Mouse (Mus musculus) heart, embryonic 15.5 days (tissue): ENCODE measurements around the gene Lrrc51. TPM values are rescaled to one million over a fixed set of nuclear protein-coding genes. Genes with fewer than 3 reads are reported as not detected.
"Not testable (repeated sequence)": the region's sequence is repeated elsewhere in the genome, so short reads cannot be mapped to it uniquely, and the experiment has no call there.

Experiments
- ATAC-seq: fragments of 200-750 bp; cut with Nextera tagmentation; replicated peaks from 2 replicates; pipeline ENCODE4 v1.8.0; 2017; ENCODE audit warnings: low read depth, moderate TSS enrichment; ENCODE audit not compliant: insufficient number of reproducible peaks, insufficient read depth, low FRiP score
- H3K27ac ChIP-seq: fragments of 300-500 bp; sonication (generic); 2 replicates; pipeline ENCODE4 v1.5.1; 2015; ENCODE audit warnings: mild to moderate bottlenecking, inconsistent platforms
- H3K27me3 ChIP-seq: fragments of 300-500 bp; sonication (generic); 2 replicates; pipeline ENCODE4 v1.6.1; 2015; ENCODE audit warnings: inconsistent platforms
- H3K36me3 ChIP-seq: fragments of 300-500 bp; sonication (generic); 2 replicates; pipeline ENCODE4 v1.6.1; 2015; ENCODE audit warnings: mild to moderate bottlenecking, inconsistent platforms
- H3K4me1 ChIP-seq: fragments of 300-500 bp; sonication (generic); replicated peaks from 2 replicates; pipeline ENCODE4 v1.6.1; 2015; ENCODE audit warnings: inconsistent platforms
- H3K4me2 ChIP-seq: fragments of 300-500 bp; sonication (generic); 2 replicates; pipeline ENCODE4 v1.6.1; 2015; ENCODE audit warnings: inconsistent platforms, mild to moderate bottlenecking, moderate library complexity
- H3K4me3 ChIP-seq: fragments of 300-500 bp; sonication (generic); 2 replicates; pipeline ENCODE4 v1.5.1; 2015; ENCODE audit warnings: mild to moderate bottlenecking, inconsistent platforms
- H3K9ac ChIP-seq: fragments of 300-500 bp; sonication (generic); 2 replicates; pipeline ENCODE4 v1.6.1; 2015; ENCODE audit warnings: mild to moderate bottlenecking, inconsistent platforms
- H3K9me3 ChIP-seq: fragments of 300-500 bp; sonication (generic); replicated peaks from 2 replicates; pipeline ENCODE4 v1.6.1; 2016; ENCODE audit warnings: inconsistent platforms
- WGBS: fragments of 180-500 bp; shearing (Covaris S2); methylation state at CpG from one replicate; pipeline ENCODE4 v1.1.7; 2015; ENCODE audit warnings: mixed read lengths; 5-methylcytosine and 5-hydroxymethylcytosine counted together
- polyA plus RNA-seq: library from polyadenylated mRNA; unstranded; fragments of >200 nt; fragmentation: Nextera tagmentation; extraction: Ambion mirVana; gene quantifications from 2 replicates; pipeline ENCODE4 v1.2.1, GENCODE M21; 2015

The Lrrc51 gene
- polyA plus RNA-seq, 1 experiment from 2014 or later: 3.9 TPM

GRCm38 (mm10) chr7:101938348-101938747, 4.7 kb upstream of the Lrrc51 start:
- Histone ChIP-seq H3K27ac (no peak overlapping the region), H3K36me3 (no peaks in the 10 kb centered on the region), H3K9me3 (no peaks in the 10 kb centered on the region), H3K9ac (no peak overlapping the region), H3K4me1 (peaks cover 8% of the 10 kb centered on the region), H3K4me2 (no peak overlapping the region), H3K27me3 (no peaks in the 10 kb centered on the region), H3K4me3 (no peak overlapping the region)
- no peak for ATAC-seq
- WGBS: 73% methylated on average over 2 of the region's 2 CpGs

- Histone ChIP-seq H3K27me3 (no peaks in the 10 kb centered on the region), H3K4me3 (no peak overlapping the region), H3K27ac (no peak overlapping the region), H3K9ac (no peak overlapping the region), H3K9me3 (no peaks in the 10 kb centered on the region), H3K36me3 (no peaks in the 10 kb centered on the region), H3K4me2 (no peak overlapping the region), H3K4me1 (peaks cover 12% of the 10 kb centered on the region)
- 90% methylated on average over 4 of the region's 4 CpGs for WGBS
- ATAC-seq: no peak
These were observed 3.9 kb upstream of the Lrrc51 start for GRCm38 (mm10) chr7:101937569-101937968.

- no peak overlapping the region for H3K27ac ChIP-seq
- H3K9ac ChIP-seq: no peak overlapping the region
- WGBS: 95% methylated on average over 4 of the region's 4 CpGs
- H3K4me3 ChIP-seq: no peak overlapping the region
- H3K4me1 ChIP-seq: peaks cover 13% of the 10 kb centered on the region
- H3K9me3 ChIP-seq: no peaks in the 10 kb centered on the region
- no peak for ATAC-seq
- no peaks in the 10 kb centered on the region for H3K27me3 ChIP-seq
- H3K4me2 ChIP-seq: no peak overlapping the region
- no peaks in the 10 kb centered on the region for H3K36me3 ChIP-seq
These were observed 3.3 kb upstream of the Lrrc51 start for GRCm38 (mm10) chr7:101936996-101937395.

- no peak for ATAC-seq
- Histone ChIP-seq H3K27ac (no peak overlapping the region), H3K9me3 (no peaks in the 10 kb centered on the region), H3K36me3 (no peaks in the 10 kb centered on the region), H3K4me3 (no peak overlapping the region), H3K9ac (no peak overlapping the region), H3K4me1 (peaks cover 11% of the 10 kb centered on the region), H3K4me2 (no peak overlapping the region), H3K27me3 (no peaks in the 10 kb centered on the region)
- WGBS: 88% methylated on average over 4 of the region's 4 CpGs
These were observed 2.3 kb upstream of the Lrrc51 start for GRCm38 (mm10) chr7:101935957-101936356.

- no peaks in the 10 kb centered on the region for H3K27me3 ChIP-seq
- peak overlapping the region; percentile 73 for H3K27ac ChIP-seq
- H3K9ac ChIP-seq: peak overlapping the region; percentile 63
- H3K4me1 ChIP-seq: peaks cover 11% of the 10 kb centered on the region
- 4% methylated on average over 15 of the region's 15 CpGs for WGBS
- H3K4me3 ChIP-seq: peak overlapping the region; percentile 86
- peak overlapping the region; percentile 78 for H3K4me2 ChIP-seq
- no peaks in the 10 kb centered on the region for H3K36me3 ChIP-seq
- H3K9me3 ChIP-seq: no peaks in the 10 kb centered on the region
- no peak; the same call in 1 of the 2 replicates for ATAC-seq
These were observed 395 bp downstream of the Lrrc51 start for GRCm38 (mm10) chr7:101933300-101933699.

- H3K27me3 ChIP-seq: no peaks in the 10 kb centered on the region
- no peak overlapping the region for H3K27ac ChIP-seq
- H3K4me2 ChIP-seq: peak overlapping the region; percentile 78; the same call in 1 of the 2 replicates
- H3K4me1 ChIP-seq: peaks cover 11% of the 10 kb centered on the region
- ATAC-seq: no peak
- H3K36me3 ChIP-seq: no peaks in the 10 kb centered on the region
- WGBS: 88% methylated on average over 1 of the region's 1 CpGs
- peak overlapping the region; percentile 86 for H3K4me3 ChIP-seq
- no peaks in the 10 kb centered on the region for H3K9me3 ChIP-seq
- H3K9ac ChIP-seq: no peak overlapping the region
These were observed 1.1 kb downstream of the Lrrc51 start for GRCm38 (mm10) chr7:101932551-101932950.

- no peak overlapping the region for H3K27ac ChIP-seq
- H3K27me3 ChIP-seq: no peaks in the 10 kb centered on the region
- no peak overlapping the region for H3K4me3 ChIP-seq
- H3K4me1 ChIP-seq: peaks cover 5% of the 10 kb centered on the region; the same call in 1 of the 2 replicates
- no peak overlapping the region for H3K9ac ChIP-seq
- WGBS: 75% methylated on average over 3 of the region's 3 CpGs
- no peak overlapping the region for H3K4me2 ChIP-seq
- no peaks in the 10 kb centered on the region for H3K36me3 ChIP-seq
- no peaks in the 10 kb centered on the region for H3K9me3 ChIP-seq
- ATAC-seq: no peak
These were observed 5.6 kb downstream of the Lrrc51 start for GRCm38 (mm10) chr7:101928093-101928492.

- H3K27me3 ChIP-seq, H3K4me2 ChIP-seq, H3K4me1 ChIP-seq, H3K9ac ChIP-seq, H3K4me3 ChIP-seq, H3K36me3 ChIP-seq, H3K9me3 ChIP-seq, ATAC-seq, H3K27ac ChIP-seq: not testable (repeated sequence)
These were observed 7.8 kb downstream of the Lrrc51 start for GRCm38 (mm10) chr7:101925892-101926291.

- H3K4me1 ChIP-seq: no peaks in the 10 kb centered on the region
- H3K27me3 ChIP-seq: no peaks in the 10 kb centered on the region
- WGBS: 19% methylated on average over 1 of the region's 1 CpGs
- H3K36me3 ChIP-seq: peaks cover 9% of the 10 kb centered on the region
- H3K4me2 ChIP-seq: no peak overlapping the region
- H3K27ac ChIP-seq: no peak overlapping the region
- H3K9me3 ChIP-seq: no peaks in the 10 kb centered on the region
- no peak overlapping the region for H3K4me3 ChIP-seq
- H3K9ac ChIP-seq: no peak overlapping the region
- peak; percentile 66 for ATAC-seq
These were observed 15.6 kb downstream of the Lrrc51 start for GRCm38 (mm10) chr7:101918071-101918470.

GRCm38 (mm10) chr7:101911982-101912381, 21.7 kb downstream of the Lrrc51 start:
- no peak overlapping the region for H3K9ac ChIP-seq
- H3K4me1 ChIP-seq: peaks cover 2% of the 10 kb centered on the region
- no peak for ATAC-seq
- no peak overlapping the region for H3K4me2 ChIP-seq
- no peak overlapping the region for H3K4me3 ChIP-seq
- H3K27me3 ChIP-seq: no peaks in the 10 kb centered on the region
- no peak overlapping the region for H3K27ac ChIP-seq
- 68% methylated on average over 3 of the region's 3 CpGs for WGBS
- peaks cover 40% of the 10 kb centered on the region for H3K36me3 ChIP-seq
- H3K9me3 ChIP-seq: no peaks in the 10 kb centered on the region

GRCm38 (mm10) chr7:101910138-101910537, 23.6 kb downstream of the Lrrc51 start:
- no peaks in the 10 kb centered on the region for H3K9me3 ChIP-seq
- no peaks in the 10 kb centered on the region for H3K27me3 ChIP-seq
- peaks cover 40% of the 10 kb centered on the region for H3K36me3 ChIP-seq
- H3K4me2 ChIP-seq: no peak overlapping the region
- H3K27ac ChIP-seq: no peak overlapping the region
- no peak overlapping the region for H3K4me3 ChIP-seq
- WGBS: 87% methylated on average over 4 of the region's 4 CpGs
- no peak overlapping the region for H3K9ac ChIP-seq
- H3K4me1 ChIP-seq: peaks cover 10% of the 10 kb centered on the region
- ATAC-seq: no peak

- Histone ChIP-seq H3K9ac (no peak overlapping the region), H3K27ac (no peak overlapping the region; the same call in 1 of the 2 replicates), H3K27me3 (no peaks in the 10 kb centered on the region), H3K4me2 (no peak overlapping the region), H3K9me3 (no peaks in the 10 kb centered on the region), H3K36me3 (peaks cover 34% of the 10 kb centered on the region), H3K4me1 (peaks cover 10% of the 10 kb centered on the region), H3K4me3 (no peak overlapping the region)
- ATAC-seq: no peak
- WGBS: 54% methylated on average over 4 of the region's 4 CpGs
These were observed 25.3 kb downstream of the Lrrc51 start for GRCm38 (mm10) chr7:101908367-101908766.
